Mouse (Mus musculus): ENCODE data around the gene Gdi2.
"Not testable (repeated sequence)": the region's sequence is repeated elsewhere in the genome, so short reads cannot be mapped to it uniquely, and the experiment has no call there.

The Gdi2 gene

DNA sequence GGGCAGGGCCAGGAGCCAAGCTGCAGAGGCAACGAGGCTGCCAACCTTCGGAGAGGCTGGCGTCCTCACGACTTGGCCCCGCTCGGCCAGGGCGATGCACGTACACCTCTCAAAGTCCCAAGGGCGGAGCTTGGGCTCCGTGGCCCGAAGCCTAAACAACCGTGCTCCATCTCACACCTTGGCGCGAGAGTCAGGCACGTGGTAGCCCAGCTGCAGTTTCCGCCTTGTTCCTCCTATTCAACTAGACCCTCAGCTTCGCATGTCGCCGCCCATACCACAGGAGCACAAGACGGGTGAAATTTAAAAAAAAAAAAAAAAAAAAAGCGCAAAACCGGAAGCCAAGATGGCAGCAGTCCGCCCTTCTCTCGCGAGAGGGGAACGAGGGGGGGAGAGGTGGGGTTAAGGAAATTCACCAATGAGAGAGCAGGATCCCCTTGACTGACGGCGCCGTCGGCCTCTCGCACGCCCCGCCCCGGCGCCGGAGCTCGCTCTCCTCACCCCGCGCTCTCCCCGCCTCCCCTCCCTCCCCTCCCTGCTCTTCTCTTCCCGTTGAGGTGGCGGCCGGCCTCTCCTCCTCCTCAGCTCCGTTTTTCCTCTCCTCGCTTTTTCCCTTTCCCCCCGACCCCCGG is at the start of gene Gdi2:
Gene Gdi2, plus strand, starts transcription at position 470 of the 629 bp plus-strand sequence.
- DNase-seq, result peak; percentile 91

DNA sequence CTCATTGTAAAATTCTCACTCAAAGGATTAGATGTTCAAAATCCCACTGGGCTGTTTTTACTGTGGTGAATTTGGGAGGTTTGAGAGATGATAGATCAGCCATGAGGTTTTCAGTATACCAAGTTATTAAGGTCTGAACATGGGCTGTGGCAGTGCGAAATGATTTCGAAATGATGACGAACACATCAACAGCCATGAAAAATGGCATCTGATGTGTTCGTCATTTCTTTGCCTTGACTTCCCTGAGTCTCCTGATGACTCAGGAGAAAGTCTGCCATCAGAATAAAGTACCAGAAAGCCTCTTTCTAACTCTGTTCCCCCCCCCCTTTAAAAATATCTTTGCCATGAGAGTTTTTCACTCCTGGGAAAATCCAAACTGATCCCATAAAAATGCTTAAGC is 42.3 kb upstream of the Gdi2 start:
- DNase-seq, result no peak

DNA sequence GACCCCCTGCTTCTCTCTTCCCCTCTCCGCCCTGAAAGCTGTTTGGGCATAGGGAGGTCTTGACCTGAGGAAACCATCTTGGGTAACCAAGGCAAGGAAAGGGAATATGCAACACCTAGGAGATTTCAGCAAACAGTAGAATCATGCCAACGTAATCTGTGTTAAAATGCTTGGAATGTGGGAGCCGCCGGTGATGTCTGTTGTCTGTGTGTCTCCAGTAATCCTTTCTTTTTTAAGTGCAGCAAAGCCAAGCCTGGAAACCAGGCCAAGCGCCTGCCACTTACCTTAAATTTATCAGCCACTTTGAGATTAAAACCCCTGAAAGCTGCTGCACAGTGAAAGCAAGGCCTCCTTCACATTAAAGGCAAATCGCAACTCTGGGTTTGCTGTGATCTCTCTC is 36.8 kb upstream of the Gdi2 start:
- DNase-seq, result not testable (repeated sequence)

DNA sequence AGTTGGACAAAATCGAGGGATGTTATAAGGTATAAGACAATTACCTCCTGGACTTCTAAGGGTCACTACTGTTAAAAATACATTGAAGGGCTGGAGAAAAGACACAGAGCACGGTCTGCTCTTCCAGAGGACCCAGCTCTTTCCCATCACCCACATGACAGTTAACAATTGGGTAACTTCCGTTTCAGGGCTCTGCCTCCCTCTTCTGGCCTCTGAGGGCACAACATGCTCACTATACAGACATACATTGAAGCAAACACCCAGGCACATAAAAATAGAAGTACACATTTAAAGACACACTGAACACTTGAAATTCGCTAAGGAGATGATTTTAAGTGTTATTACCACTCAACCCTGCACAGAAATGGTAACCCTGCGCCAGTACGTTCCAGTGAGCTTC is 22.5 kb upstream of the Gdi2 start:
- not testable (repeated sequence) for DNase-seq

DNA sequence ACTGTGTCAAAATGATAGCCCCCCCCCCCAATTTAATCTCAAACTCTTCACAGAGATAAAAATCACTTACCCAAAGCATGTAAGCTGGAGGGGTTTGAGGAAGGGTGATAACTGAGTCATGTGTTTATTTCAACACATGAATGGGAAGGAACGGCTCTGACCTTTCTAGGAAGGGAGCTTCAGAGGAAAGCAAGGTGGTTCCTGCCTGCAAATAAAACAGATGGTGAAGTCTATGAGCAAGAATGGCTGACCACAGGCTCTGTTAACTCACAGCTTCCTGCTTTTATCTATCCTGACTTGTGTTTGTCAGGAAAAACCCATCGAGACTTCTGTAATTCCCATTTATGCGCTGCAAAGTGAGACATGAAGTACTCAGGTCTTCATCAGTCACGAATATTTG is 18.5 kb upstream of the Gdi2 start:
- not testable (repeated sequence) for DNase-seq

DNA sequence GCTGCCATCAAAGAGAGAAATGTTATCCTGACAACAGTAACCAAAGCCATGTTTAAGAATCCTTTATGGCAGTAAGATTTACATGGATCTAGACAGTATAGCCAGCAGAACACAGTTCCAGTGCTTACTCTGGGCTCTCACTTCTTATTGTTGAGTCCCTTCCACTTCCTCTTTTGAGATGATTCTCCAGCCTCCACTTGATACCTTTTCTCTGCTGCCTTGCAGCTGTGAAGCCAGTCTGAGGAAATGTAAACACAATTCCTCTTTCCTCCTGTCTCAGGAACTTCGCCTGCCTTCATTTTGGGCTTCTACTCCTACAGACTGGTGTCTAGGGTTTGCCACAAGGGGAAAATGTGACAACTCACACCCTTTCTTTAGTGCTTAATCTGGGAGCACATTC is 17.9 kb upstream of the Gdi2 start:
- not testable (repeated sequence) for DNase-seq

DNA sequence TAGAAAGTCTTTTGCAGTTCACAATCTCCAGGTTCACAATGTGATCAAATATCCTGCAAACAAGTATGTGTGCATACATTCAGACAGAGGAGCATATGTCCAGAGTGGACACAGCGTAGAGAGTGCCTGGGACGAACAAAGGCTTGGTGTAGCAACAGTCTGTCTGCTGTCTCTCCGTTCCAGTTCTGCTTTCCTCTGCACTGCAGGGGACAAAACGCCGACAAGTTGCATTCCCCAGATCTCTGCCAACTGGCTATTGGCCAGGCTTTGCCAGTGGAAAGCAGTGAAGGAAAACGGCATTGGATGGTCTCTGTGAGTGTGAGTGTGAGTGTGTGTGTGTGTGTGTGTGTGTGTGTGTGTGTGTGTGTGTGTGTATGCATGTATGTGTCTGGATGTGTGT is 14.4 kb upstream of the Gdi2 start:
- DNase-seq, result peak; percentile 53

DNA sequence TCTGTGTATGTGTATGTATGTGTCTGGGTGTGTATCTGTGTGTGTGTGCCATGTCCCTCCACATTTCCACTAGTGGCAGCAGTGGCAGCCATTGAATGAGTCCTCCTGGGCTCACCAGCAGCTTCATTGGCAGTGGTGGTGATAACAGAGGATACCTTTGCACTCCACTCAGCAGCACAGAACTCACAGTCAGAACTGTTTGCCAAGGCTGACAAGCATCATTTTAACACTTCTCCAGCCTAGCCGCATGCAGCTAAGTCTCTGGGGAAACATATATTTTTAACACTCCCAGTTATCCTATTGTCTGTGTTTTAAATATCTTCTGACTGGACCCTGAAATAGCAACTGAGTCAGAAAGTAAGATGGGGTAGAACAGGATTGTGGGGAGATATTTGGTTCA is 13.9 kb upstream of the Gdi2 start:
- DNase-seq, result no peak

DNA sequence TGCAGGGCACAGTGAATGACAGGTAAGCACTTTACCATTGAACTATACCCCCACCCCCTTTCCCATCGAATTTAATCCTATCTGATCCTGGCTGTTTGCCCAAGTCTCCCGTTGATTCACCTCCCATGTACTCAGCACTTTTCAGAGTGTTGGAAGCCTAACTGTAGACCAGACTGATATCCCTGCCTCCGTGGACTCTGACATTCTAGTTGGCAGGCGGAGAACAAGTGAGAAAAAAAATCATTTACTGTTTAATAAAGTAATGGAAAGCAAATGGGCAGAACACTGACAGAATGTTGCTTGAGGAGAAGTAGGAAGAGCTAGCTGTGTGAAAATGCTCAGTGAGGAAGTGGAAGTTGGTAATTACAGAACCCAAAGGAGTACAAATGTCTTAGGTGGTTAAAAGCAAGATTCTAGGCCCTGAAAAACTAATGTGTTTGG is 12.2 kb upstream of the Gdi2 start:
- peak; percentile 61 for DNase-seq

DNA sequence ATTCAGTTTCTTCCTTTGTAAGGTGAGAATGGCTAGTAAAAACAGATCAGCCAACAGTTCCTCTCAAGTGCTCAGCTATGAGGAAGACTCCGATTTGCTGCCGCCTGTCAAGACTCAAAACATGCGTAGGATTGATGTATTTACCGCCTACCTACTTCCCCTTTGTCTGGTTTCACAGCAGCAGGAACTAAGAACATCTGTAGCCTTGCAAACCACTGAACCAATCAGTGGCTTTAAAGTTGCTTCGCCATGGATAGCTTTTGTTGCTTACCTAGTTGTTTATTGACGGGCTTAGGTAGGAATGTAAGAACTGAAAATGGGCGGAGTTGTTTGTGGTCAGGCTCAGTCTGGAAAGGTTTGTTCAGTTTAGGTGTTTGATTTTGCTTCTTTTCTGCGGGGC is 11.5 kb upstream of the Gdi2 start:
- DNase-seq, result no peak

DNA sequence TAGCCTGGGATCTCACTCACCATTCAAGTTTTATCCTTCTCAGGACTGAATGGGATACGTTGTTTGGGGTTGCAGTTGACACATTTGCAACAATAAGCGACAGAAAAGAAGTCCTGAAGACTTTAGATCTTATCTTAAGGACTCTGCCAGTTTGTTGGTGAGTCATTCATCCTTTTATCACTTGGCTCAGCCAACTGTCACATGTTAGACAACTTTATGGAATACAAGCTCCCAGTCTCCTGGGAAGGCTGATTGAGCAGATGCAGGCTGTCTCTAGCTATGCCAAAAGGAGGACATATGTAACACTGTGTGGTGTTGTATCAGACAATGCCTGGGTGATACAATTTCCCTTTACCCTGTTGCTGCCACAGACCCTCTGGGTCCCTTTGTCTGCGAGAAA is 7.4 kb upstream of the Gdi2 start:
- no peak for DNase-seq

DNA sequence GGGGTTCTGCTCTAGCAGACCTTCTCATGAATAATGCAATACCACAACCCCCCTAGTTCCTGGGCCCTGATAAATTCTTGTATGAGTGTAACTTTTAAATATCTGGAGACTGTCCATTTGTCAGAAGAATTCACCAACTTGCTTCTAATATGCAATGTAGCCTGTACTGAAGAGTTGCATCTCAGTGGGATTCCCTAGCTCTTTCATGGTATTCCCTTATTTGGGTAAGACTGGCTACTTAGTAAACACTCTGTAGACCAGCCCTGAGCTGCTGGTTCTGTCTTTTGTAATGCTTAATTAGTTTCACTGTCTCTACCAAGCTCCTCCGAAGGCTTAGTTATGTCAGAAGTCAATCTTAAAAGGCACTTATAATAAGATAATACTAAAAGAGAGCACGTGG is 6.7 kb upstream of the Gdi2 start:
- DNase-seq, result not testable (repeated sequence)

DNA sequence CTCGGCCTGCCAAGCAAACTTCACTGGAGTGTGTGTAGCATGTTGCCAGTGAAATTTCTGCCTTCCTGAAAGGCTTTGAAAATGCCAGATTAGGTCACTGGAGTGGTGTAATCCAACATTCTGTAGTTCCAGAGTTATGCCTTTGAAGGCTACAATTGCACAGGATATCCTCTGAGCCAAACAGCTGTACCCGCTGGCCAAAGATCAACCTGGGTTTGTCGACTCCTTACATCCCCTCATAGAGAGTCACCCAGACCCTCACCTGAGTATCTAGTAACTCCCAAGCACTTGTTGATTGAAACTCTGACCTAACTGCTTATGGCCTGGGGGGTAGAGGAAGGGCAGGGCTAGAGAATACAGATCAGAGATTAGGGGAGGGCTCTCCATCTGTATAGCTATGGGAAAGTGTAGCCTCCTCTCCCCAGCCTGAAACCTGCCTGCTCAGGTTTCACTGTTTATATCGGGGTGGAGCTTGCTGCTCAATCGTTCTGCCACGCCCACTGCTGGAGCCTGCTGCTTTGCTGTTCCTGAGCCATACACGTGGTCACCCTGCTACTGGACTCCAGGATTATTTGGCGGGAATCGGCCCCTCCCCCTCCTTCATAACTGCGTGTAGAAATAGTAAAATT is 6.1 kb upstream of the Gdi2 start:
- peak; percentile 18 for DNase-seq

DNA sequence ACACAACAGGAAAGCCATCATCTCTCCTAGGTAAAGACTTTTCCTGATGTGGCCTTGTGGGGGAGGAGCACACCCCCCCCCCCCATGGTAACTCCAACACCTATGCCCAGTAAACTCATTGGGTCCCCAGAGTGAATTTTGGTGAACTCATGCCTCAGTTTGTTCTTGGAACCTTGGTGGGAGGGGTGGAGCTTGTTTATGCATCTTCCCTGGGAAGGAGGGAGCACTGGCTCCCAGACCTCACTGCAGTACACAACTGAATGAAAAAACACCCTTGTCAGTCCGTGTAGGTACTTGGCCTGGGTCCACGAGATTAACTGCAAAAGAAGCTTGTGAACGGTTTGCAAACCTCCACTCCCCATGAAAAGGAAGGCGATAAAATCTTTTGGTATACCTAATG is 5.4 kb upstream of the Gdi2 start:
- DNase-seq, result no peak

DNA sequence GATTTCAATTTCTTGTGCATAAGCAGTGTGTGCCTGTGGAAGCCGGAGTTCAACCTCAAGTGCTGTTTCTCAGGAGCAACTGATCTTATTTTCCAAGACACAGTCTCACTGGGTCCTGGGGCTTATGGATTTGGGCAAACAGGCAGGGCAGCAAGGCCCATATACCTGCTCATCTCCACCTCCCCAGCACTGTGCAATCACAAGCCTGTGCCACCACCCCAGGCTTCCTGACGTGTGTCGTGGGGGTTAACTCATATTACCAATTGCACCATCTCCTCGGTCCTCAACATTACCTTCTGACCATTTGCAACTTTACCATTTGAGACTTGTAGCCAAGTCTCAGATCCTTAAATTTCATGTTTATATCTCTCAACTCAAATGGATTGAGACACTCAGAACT is 3.7 kb upstream of the Gdi2 start:
- DNase-seq, result no peak

DNA sequence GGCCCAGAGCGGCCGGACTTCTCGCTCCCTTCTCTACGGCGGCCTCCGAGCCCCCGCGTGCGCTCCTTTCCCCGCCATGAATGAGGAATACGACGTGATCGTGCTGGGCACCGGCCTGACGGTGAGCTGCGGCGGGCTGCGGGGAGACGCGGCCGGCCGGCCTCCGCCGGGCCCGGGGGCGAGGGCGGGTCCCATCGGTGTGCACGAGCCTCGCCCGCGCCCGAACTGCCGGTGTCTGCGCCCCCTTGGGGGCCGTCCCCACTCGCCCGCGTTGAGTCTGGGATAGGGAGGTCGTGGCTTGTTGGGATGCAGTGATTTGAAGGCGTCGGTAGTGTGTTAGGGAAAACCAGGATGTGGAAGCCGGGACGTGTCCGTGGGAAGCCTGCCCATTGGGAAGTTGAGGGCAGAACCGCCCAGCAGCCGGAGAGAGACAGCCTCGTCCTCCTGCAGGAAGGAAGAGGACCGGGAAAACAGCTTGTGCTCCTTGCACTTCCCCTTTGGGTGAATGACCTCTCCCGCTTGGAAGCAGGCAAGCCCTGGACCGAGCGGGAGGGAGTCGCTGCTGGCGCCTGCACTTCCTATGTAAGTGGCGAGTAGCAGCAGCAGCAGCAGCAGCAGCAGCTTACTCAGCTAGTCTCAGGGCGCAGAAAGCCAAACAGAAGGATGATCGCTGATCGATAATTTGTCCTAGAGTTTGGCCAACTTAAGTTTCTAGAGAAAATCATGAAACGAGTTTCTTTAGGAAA is 533 bp downstream of the Gdi2 start:
- DNase-seq, result peak; percentile 86

DNA sequence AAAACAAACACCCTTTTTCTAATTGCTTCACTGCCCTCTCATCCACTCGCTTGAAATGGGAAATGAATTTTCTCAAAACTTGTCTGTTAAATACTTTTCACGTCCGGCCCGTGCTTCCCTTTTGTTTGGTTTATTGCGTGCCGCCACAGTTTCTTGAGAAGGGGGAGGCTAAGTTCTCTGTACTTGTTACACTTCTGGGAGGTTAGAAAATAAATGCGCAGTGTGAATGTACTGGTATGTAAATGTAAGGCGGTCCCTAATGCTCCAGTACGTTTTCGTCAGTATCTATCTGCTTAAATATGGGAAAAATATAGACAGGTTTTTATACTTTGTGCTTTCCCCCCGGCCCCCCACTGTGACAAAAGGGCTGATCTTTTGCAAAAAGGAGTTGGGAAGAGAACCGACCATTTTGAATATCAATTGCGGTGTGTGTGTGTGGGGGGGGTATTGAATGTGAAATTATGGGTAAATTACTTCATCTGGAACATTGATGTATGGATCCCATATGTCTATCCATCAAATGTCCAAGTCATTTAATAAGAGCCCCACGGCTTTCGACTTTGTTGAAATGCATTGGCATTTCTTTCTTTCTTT is 1.2 kb downstream of the Gdi2 start:
- no peak for DNase-seq

DNA sequence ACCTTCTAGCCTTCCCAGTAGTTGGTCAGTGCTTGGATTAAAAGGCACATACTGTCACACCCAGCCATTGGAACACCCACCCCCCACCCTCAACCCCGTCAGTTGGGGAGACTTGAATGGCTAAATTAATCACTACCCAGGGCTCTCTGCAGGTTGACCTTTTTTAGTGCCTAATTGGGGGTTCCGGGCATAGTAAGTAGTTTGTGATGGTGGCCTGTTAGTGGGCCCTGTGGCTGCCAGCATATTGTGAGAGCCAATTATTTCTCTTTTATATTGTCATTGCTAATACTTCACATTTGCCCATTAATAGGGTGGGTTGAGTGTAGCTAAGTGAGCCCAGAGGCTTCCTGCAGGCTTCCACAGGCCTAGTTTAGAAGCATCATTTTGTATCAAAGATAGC is 2.3 kb downstream of the Gdi2 start:
- DNase-seq, result no peak

DNA sequence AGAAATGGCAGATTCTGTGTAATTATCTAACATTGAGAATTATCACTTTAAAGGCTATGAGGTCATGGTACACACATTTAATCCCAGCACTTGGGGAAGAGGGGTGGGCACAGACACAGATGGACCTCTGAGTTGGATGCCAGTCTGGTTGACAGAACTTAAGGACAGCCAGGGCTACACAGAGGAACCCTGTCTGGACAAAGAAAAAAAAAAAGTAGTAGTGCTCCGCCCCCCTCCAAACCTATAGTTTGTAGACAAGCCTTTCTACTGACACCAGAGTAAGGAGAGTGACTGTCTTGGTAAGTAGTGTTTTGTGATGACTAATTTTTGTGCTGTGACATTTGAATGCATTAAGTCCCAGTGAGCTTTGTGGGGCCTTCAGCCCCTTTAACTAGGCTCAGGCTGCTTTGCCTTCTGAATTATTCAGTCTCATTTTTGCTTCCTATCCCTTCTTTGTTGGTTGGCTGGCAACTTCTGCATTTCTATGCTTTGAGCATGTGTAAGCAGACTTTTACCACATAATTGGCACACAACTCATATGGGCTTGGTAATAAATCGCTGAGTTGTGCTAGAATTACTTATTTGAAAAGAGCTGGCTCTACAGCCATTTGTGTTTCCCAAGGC is 3.4 kb downstream of the Gdi2 start:
- DNase-seq, result no peak

DNA sequence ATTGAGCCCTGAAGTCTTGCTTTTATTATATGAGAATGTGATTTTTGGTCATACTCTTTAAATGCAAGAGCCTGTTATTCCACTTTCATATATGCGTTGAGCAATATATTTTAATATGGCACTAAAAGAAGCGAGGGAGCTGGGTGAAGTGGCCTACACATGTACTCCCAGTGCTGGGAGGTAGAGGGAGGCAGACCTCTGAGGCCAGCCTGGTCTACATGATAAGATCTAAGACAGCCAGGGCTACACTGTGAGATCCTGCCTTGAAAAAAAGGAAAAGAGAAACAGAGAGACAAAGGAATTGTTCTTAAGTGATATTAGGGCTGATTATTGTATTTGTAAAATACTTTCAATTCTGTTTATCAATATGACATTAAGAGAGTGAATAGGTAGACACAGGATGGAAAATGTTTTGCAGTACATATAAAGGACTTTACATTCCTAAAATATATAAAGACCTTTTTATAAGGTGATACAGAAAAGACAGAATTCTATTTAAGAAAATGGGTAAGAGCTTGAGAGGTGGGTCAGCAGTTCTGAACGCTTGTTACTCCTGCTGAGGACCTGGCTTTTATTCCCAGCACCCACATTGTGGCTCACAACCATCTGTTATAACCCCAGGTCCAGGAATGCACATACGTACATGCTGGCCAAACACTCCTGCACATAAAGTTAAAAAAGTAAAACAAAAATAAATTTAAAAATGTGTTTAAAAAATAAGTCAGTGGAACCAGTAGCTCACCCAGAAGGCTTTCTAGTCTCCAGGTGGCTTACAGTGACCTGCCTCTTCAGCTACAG is 6.4 kb downstream of the Gdi2 start:
- DNase-seq, result no peak

DNA sequence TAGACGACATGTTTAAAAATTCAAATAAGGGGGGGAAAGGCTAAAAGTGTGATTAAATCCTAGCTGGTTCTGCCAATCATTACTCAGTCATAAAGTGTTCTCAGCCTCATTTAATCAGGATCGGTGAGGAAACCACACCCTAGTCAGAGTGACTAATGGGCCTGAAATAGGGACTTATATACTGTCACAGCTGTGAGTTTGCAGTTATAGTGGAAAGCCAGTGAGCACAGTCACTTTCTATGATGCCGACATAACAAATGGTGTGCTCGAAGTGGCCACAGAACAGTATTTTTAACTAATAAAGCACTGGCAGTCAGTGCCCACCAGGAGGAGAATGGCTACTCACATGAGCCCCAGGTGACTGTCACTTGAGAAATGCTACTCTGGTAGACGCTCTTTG is 7.1 kb downstream of the Gdi2 start:
- no peak for DNase-seq

DNA sequence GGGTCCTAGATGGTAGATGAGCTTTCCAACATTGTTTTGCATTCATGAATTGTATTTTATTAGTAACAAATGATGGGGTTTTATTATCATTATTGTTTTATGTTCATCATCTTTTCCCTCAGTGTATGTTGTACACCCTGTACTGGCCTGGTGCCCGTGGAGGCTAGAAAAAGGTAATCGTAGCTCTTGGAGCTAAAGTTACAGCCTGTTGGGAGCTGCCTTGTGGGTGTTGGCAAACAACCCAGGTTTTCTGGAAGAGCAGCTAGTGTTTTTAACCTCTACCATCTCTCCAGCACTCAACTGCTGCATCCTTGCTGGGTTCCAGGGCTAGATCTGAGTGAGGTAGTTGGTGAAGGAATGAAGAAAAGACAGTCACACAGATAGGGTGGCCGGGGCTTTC is 9.5 kb downstream of the Gdi2 start:
- no peak for DNase-seq

DNA sequence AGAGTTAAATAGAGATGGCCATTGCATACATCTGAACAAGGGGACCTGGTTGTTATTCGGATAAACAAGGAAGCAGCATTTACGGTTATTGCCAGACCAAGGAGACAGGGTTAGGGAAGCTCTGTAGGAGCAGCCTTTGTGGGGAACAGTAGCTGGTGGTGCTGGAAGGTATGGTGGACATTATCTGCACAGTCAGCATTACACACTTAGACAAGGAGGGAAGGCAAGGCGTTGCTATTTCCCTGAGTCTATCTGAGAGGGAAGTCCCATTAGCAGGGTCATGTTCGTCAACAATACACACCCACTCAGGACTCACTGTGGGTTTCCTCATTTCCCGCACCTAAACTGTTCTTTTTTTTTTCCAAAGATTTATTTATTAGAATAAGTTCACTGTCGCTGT is 10.0 kb downstream of the Gdi2 start:
- DNase-seq, result no peak
